Mouse (Mus musculus) lung, adult 2 months (tissue): Measurements from ENCODE around the gene Ripk1.

Experiments used
- CTCF ChIP-seq: fragments of 200-500 bp; IDR thresholded peaks from 2 replicates; pipeline ENCODE4 v1.5.1; 2011; ENCODE audit warnings: mild to moderate bottlenecking, low read length, control low read depth; ENCODE audit not compliant: insufficient read depth
- POLR2A ChIP-seq: fragments of 200-500 bp; IDR thresholded peaks from 2 replicates; pipeline ENCODE4 v1.6.1; 2011; ENCODE audit warnings: low read depth, mild to moderate bottlenecking, control low read depth, low read length, borderline replicate concordance; ENCODE audit errors: extremely low read depth

DNA sequence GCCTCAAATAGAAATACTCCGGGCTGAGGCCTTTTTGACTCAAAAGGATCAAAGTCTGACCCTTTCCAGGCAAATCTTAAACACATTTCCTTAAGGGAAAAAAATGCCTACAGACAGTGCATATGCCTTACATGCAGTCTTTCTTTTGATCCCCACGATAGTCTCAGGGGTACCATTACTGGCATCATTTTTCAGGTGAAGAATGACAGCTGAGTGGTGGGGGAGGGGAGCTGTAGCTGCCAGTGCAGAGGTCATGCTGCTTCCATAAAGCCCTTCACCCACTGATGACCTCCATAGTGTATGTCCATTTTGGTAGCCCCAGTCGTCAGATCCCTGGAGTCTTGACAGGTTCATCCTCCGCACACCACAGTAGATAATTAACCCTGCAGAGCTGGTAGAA is 68.1 kb downstream of the Ripk1 start:
- TF ChIP-seq CTCF (no peak), POLR2A (no peak)
